Mouse (Mus musculus): ENCODE results near the gene Yes1.
"Not testable (repeated sequence)": the region's sequence is repeated elsewhere in the genome, so short reads cannot be mapped to it uniquely, and the experiment has no call there.

Yes1 gene

DNA sequence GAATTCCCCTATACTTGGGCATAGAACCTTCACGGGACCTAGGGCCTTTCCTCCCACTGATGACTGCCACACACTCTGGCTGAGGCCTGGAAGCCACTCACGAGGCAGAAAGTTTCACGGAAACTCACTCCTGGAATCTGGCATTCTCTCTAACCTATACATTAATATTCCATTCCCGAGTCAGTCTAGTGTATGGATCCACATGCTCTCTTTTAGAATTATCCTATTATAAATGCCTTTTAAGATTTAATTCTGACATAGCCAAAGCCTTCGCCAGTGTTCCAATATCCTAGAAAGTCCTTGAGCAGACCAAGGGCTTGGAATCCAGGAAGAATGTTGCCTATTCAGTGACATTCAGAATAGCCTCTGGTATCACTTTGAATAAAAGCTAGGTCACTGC lies 100.5 kb downstream of the Yes1 start:
- DNase-seq = no peak

GRCm38 (mm10) chr5:32712221-32713041 lies 101.5 kb downstream of the Yes1 start:
- DNase-seq = no peak

DNA sequence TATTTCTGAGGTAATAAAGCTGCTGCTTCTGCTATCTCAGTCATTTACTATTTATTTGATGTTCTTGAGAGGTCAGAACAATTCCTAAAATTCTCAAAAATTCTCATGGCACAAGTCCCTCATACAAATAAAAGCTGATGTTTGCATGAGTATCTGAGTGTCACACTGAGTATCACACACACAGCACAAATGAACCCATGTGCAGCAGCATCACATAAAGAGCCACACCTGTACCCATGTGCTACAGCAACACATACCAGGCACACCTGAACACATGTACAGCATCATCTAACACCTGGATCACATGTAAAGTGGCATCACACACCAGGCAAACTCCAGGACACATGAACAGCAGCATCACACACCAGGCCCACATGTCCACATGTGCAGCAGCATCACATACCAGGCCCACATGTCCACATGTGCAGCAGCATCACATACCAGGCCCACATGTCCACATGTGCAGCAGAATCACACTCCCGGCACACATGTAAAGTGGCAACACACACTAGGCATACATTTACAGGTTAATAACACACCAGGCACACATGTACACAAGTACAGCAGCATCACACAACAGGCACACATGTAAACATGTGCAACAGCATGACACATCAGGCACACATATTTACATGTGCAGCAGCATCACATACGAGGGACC lies 102.2 kb downstream of the Yes1 start:
- DNase-seq = no peak

DNA sequence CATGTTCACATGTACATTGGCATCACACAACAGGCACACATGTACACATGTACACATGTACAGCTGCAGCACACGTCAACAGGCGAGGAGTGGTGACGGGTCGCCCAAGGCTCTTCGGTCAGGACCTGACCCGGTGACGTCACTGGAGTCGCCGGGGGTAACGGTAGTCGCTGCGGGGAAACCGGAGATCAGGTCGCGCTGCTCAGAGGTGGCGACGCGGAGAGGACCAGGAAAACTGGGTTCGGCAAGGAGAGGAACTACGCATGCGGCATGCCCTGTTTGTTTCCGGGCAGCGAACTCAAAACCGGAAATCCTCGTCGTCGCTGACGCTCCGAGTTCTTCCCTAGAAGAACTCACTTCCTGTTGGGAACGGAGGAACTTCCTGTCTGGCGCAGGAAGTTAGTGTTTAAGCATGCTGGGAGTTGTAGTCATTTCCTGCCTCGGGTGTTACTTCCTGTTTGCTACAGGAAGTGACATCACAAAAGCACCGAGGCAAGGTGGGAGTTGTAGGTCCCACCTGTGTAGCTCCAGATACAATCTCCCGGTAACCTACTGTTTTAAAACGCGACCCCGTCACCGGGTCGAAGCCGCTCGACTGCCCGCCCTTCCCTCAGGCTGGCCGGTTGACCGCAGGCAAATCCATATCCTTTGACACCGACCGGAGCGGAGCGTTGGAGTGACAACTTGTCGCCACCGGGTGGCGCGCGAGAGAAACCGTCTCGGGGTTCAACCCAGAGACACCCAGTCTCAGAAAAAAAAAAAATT lies 102.9 kb downstream of the Yes1 start:
- DNase-seq = peak; percentile 92

- no peak for DNase-seq
Measured at GRCm38 (mm10) chr5:32717726-32718125, 106.8 kb downstream of the Yes1 start.

- no peak for DNase-seq
Measured at GRCm38 (mm10) chr5:32718916-32719315, 107.9 kb downstream of the Yes1 start.

GRCm38 (mm10) chr5:32720416-32720815 lies 109.4 kb downstream of the Yes1 start:
- DNase-seq = no peak

DNA sequence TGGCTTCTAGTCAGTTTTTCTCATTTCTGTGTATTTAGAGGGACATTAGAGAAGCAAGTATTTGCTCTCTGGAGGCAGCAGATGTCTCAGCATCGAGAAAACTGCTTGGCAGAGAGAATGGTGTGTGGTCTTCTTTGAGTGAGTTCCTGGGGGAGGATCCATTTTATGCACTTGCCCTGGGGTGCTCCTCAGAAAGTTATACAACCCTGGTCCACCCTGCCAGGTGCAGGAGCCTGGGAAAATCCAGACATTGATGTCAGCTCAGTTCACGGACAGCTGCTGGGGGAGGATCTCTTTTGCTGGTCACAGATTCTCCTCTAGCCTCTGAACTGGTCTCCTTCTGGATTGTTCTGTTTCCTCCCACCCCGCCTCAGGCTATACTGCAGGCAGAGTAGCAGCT lies 110.3 kb downstream of the Yes1 start:
- DNase-seq = no peak

DNA sequence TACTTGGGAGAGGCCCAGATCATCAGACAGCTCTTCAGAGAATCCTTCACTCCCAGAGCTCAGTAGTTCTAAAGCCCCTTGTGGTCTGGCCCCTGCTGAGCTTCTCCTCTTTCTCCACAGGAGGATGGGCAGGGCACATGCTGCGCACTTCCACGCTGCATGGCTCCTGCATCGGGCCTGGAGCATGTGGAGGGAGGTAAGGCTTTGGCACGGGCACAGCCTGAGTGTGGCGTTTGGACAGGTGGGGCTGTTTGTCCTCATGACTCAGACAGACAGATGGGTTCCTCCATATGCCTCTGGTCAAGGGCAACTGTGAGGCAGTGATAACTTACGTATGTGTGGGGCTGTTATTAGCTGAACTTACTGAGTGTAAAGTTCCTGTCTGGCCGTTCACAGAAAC lies 111.3 kb downstream of the Yes1 start:
- DNase-seq = no peak

DNA sequence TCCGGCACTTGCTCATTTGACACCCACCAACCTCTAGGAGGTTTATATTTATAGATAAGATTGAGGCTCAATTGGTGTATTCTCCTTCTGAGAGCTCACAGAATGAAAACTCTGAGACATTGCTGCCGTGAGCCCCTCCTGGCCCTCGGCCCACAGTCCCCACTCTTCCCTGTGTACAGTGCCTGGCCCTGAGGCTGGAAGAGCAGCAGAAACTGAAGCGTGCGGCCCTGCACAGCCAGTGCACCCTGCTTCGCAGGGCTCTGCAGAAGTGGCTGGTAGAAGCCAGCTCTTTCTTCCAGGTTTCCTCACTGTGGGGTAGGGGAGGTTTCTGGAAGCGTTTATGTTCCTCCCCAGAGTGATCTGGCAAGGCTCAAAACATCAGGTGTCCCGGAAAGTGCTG lies 111.7 kb downstream of the Yes1 start:
- DNase-seq = not testable (repeated sequence)

- no peak for DNase-seq
Measured at GRCm38 (mm10) chr5:32723981-32724380, 113.0 kb downstream of the Yes1 start.

- peak; percentile 38 for DNase-seq
Measured at GRCm38 (mm10) chr5:32725397-32725796, 114.4 kb downstream of the Yes1 start.

DNA sequence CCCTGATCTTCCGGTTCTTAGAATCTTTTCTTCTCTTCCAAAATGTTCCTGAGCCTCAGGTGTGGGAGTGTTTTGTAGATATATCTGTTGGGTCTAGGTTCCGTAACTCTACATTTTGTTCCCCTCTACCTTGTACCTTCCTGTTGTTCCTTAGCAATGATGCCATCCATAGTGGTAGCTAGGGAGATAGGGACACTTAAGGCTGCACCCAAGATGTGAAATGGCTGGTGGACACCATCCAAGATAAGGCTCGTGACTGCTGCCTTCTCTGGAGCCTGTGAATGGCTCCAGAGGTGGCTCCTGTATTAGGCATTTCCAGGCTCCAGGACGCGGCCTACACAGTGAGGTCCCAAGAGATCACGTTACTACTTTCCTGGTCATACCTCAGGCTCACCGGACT lies 117.3 kb downstream of the Yes1 start:
- no peak for DNase-seq

DNA sequence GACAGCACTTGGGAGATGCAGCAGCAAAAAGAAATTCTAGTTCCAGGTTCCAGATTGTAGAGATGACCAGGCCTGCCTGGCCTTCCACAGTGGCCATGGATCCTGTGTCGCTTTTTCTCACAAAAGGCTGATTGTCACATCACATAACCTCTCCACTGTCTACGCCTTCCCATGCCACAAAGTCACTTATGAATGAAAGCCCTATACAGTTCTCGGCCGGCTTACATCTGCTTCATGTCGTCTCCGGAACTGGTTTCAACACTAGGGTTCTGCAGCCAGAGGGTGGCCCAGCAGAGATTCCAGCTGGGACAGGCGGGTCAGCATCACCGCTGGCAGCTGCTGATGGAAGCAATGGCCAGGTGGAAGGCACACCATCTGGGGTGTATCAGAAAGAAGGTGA lies 117.9 kb downstream of the Yes1 start:
- no peak for DNase-seq

- DNase-seq = not testable (repeated sequence)
Measured at GRCm38 (mm10) chr5:32733892-32734291, 122.9 kb downstream of the Yes1 start.

DNA sequence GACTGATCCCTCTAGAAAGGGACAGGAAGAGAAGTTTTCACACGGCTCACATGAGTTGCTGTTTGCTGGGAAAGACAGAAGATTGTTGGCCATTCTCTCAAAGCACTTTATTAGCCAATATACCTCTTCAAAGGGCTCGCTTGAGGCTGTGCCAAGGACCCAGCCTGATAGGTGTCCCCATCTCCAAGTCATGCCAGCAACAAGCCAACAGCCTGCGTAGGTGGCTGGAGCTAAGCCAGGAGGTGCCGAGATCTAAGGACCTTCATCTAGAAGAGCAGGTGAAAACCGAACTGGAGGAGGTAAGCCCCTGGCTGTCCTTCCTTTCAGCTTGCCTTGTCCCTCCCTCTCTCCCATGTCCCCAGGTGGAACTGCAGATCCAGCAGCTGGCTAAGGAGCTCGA lies 124.8 kb downstream of the Yes1 start:
- peak; percentile 31 for DNase-seq

All from lung, postnatal 10 days (tissue).